ENCODE assay signal across 9 mouse cellular contexts in genomic region chr13:55210971-55211220, GRCm38 (mm10). TPM values are rescaled to one million over a fixed set of nuclear protein-coding genes. Genes with fewer than 3 reads are reported as not detected.
DNase-seq lines count a peak whose midpoint lies in the region; ATAC-seq lines count a peak whose summit lies in the region.
"Had no signal": no experiment of that assay in that cellular context is flagged by ENCODE, and none has a peak within 500 bp of the region (broad histone marks: within the 10 kb centered on the region; RNA-seq: fewer than 3 reads in every experiment).

No protein-coding gene starts in this region.

- DNase-seq in lung, postnatal 10 days = no peak
- peak; percentile 81 for DNase-seq in yolk sac, embryonic 10.5 days (ENCODE audit: low spot score)
- DNase-seq in adrenal gland, postnatal 4 days (ENCODE audit: low spot score in 2 of 2) = no peak
- DNase-seq in thymus, postnatal 4 days = no peak

- peak overlapping the region; percentile 71 for H3K4me3 ChIP-seq in lung, embryonic 15.5 days
- peak overlapping the region; percentile 86 for H3K4me3 ChIP-seq in embryonic facial prominence, embryonic 13.5 days
- H3K4me3 ChIP-seq in heart, embryonic 16.5 days (ENCODE audit: low read length) = peak overlapping the region; percentile 82
- peak overlapping the region; percentile 86 for H3K4me3 ChIP-seq in liver, embryonic 15.5 days (replicated peaks)

- H3K9me3 ChIP-seq in lung, embryonic 15.5 days = no peaks in the 10 kb centered on the region
- no peaks in the 10 kb centered on the region; the same call in 1 of the 2 replicates for H3K9me3 ChIP-seq in embryonic facial prominence, embryonic 13.5 days
- no peaks in the 10 kb centered on the region for H3K9me3 ChIP-seq in heart, embryonic 16.5 days (replicated peaks; ENCODE audit: control insufficient read depth, low read length)
- H3K9me3 ChIP-seq in liver, embryonic 15.5 days (replicated peaks) = no peaks in the 10 kb centered on the region

- 1% methylated on average over 17 of the region's 17 CpGs for WGBS in lung, embryonic 15.5 days
- WGBS in embryonic facial prominence, embryonic 13.5 days = 2% methylated on average over 17 of the region's 17 CpGs
- 1% methylated on average over 17 of the region's 17 CpGs for WGBS in heart, embryonic 16.5 days
- WGBS in liver, embryonic 15.5 days (ENCODE audit: insufficient replicate concordance) = 0% methylated on average over 17 of the region's 17 CpGs

- H3K27me3 ChIP-seq in lung, embryonic 15.5 days = no peaks in the 10 kb centered on the region
- no peaks in the 10 kb centered on the region for H3K27me3 ChIP-seq in embryonic facial prominence, embryonic 13.5 days
- no peaks in the 10 kb centered on the region for H3K27me3 ChIP-seq in heart, embryonic 16.5 days (ENCODE audit: control insufficient read depth, insufficient read depth, low read length)
- H3K27me3 ChIP-seq in liver, embryonic 15.5 days = 0 out of 2 replicates have a peak, but pooled peaks cover 3% of the 10 kb centered on the region

- H3K4me2 ChIP-seq in lung, embryonic 15.5 days = peak overlapping the region; percentile 86
- peak overlapping the region; percentile 86 for H3K4me2 ChIP-seq in embryonic facial prominence, embryonic 13.5 days
- H3K4me2 ChIP-seq in heart, embryonic 16.5 days (ENCODE audit: low read depth, low read length) = peak overlapping the region; percentile 80
- H3K4me2 ChIP-seq in liver, embryonic 15.5 days = peak overlapping the region; percentile 100

- H3K27ac ChIP-seq in lung, embryonic 15.5 days = peak overlapping the region; percentile 98
- peak overlapping the region; percentile 97 for H3K27ac ChIP-seq in embryonic facial prominence, embryonic 13.5 days
- H3K27ac ChIP-seq in heart, embryonic 16.5 days (ENCODE audit: low read length) = peak overlapping the region; percentile 98
- peak overlapping the region; percentile 93 for H3K27ac ChIP-seq in liver, embryonic 15.5 days (replicated peaks)
- H3K27ac ChIP-seq: macrophage had no signal

- H3K36me3 ChIP-seq in lung, embryonic 15.5 days = peaks cover 20% of the 10 kb centered on the region
- peaks cover 21% of the 10 kb centered on the region for H3K36me3 ChIP-seq in embryonic facial prominence, embryonic 13.5 days
- H3K36me3 ChIP-seq in heart, embryonic 16.5 days (ENCODE audit: control insufficient read depth, insufficient read depth) = peaks cover 9% of the 10 kb centered on the region
- H3K36me3 ChIP-seq in liver, embryonic 15.5 days (replicated peaks) = peaks cover 21% of the 10 kb centered on the region

- ATAC-seq in lung, embryonic 15.5 days (ENCODE audit: borderline replicate concordance, extremely low read depth, low FRiP score, low TSS enrichment) = peak; percentile 62; the same call in 1 of the 2 replicates
- ATAC-seq in embryonic facial prominence, embryonic 13.5 days (ENCODE audit: insufficient number of reproducible peaks, insufficient read depth, low FRiP score, low TSS enrichment, low read depth) = peak; percentile 63
- ATAC-seq in heart, embryonic 16.5 days (replicated peaks; ENCODE audit: extremely low read depth, insufficient read depth, low FRiP score) = peak; percentile 37
- peak; percentile 60 for ATAC-seq in liver, embryonic 15.5 days (ENCODE audit: insufficient read depth)

- H3K4me1 ChIP-seq in lung, embryonic 15.5 days = peaks cover 42% of the 10 kb centered on the region
- peaks cover 38% of the 10 kb centered on the region for H3K4me1 ChIP-seq in embryonic facial prominence, embryonic 13.5 days
- peaks cover 30% of the 10 kb centered on the region for H3K4me1 ChIP-seq in heart, embryonic 16.5 days (ENCODE audit: control insufficient read depth, insufficient read depth, low read length)
- H3K4me1 ChIP-seq in liver, embryonic 15.5 days (replicated peaks) = peaks cover 65% of the 10 kb centered on the region

- peak overlapping the region; percentile 90 for H3K9ac ChIP-seq in lung, embryonic 15.5 days
- peak overlapping the region; percentile 94 for H3K9ac ChIP-seq in embryonic facial prominence, embryonic 13.5 days
- H3K9ac ChIP-seq in heart, embryonic 16.5 days (ENCODE audit: low read length) = peak overlapping the region; percentile 99
- H3K9ac ChIP-seq in liver, embryonic 15.5 days = peak overlapping the region; percentile 93

RNA-seq across cellular contexts. Expression of gene Nsd1, which starts 1.3 kb away (rescaled TPM):
- 61.0 and 61.7 TPM in 2 replicates for polyA plus RNA-seq in lung, embryonic 15.5 days (2015; fragmentation: Nextera tagmentation; extraction: Ambion mirVana)
- polyA plus RNA-seq in embryonic facial prominence, embryonic 13.5 days (2015; fragmentation: Nextera tagmentation; extraction: Ambion mirVana) = 77.2 and 83.0 TPM in 2 replicates
- 38.1 and 40.5 TPM in 2 replicates for polyA plus RNA-seq in heart, embryonic 16.5 days (2015; fragmentation: Nextera tagmentation; extraction: Ambion mirVana)
- polyA plus RNA-seq in liver, embryonic 15.5 days (2015; fragmentation: Nextera tagmentation; extraction: Ambion mirVana) = 13.3 and 14.4 TPM in 2 replicates
- 100 to 1,000 TPM; 168 to 172 TPM for total RNA-seq in adrenal gland, postnatal 4 days (2021)

RNA-seq across cellular contexts. Expression of gene Fgfr4, which starts 58.5 kb away (rescaled TPM):
- polyA plus RNA-seq in lung, embryonic 15.5 days (2015; fragmentation: Nextera tagmentation; extraction: Ambion mirVana) = 19.9 and 20.2 TPM in 2 replicates
- 3.7 and 4.3 TPM in 2 replicates for polyA plus RNA-seq in embryonic facial prominence, embryonic 13.5 days (2015; fragmentation: Nextera tagmentation; extraction: Ambion mirVana)
- 0.80 and 2.6 TPM in 2 replicates for polyA plus RNA-seq in heart, embryonic 16.5 days (2015; fragmentation: Nextera tagmentation; extraction: Ambion mirVana)
- polyA plus RNA-seq in liver, embryonic 15.5 days (2015; fragmentation: Nextera tagmentation; extraction: Ambion mirVana) = 5.8 and 6.8 TPM in 2 replicates
- total RNA-seq in adrenal gland, postnatal 4 days (2021) = 10 to 100 TPM; 35.8 to 39.6 TPM
- polyA plus RNA-seq: macrophage had no signal
